Mouse (Mus musculus) B cell, adult 67 days (primary cell): ENCODE measurements around the gene Tspan10. TPM values are rescaled to one million over a fixed set of nuclear protein-coding genes. Genes with fewer than 3 reads are reported as not detected.

ENCODE experiments used
- total RNA-seq, 2 experiments: library from RNA; stranded (reverse); gene quantifications; 4 replicates each; pipeline ENCODE4 v1.2.4; 2023

Gene Tspan10
- 10 to 100 TPM in 1 of 2 experiments, not detected in 1; 50.9 TPM for total RNA-seq

DNA sequence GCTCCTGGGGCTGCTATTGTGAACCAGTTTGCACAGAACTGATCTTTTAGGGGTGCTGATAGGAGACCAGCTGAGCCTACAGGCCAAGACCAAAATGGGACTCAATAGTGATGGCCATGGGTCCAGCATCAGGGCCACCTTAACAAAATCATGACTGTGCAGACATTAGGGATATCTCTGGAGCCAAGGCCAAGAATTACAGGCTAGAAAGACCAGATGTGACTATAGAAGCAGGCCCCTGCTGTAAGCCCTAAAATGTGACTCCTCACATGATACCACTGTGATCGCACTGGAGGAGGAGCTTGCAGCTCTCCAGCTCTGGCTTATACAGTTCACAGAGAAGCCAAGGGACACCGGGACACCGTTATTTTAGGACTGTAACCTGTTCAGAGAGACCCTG is at the start of gene Tspan10:
Tspan10 (plus strand) TSS at position 301 of the 400 bp plus-strand sequence.

GRCm38 (mm10) chr11:120437152-120437856 is 5.1 kb upstream of the Tspan10 start, which contains the start of gene Nploc4:
Gene Nploc4 (minus strand): TSS chr11:120437708.

GRCm38 (mm10) chr11:120453306-120453705 is 10.9 kb downstream of the Tspan10 start, which contains the start of gene Pde6g:
Gene Pde6g (minus strand): TSS chr11:120453500.

DNA sequence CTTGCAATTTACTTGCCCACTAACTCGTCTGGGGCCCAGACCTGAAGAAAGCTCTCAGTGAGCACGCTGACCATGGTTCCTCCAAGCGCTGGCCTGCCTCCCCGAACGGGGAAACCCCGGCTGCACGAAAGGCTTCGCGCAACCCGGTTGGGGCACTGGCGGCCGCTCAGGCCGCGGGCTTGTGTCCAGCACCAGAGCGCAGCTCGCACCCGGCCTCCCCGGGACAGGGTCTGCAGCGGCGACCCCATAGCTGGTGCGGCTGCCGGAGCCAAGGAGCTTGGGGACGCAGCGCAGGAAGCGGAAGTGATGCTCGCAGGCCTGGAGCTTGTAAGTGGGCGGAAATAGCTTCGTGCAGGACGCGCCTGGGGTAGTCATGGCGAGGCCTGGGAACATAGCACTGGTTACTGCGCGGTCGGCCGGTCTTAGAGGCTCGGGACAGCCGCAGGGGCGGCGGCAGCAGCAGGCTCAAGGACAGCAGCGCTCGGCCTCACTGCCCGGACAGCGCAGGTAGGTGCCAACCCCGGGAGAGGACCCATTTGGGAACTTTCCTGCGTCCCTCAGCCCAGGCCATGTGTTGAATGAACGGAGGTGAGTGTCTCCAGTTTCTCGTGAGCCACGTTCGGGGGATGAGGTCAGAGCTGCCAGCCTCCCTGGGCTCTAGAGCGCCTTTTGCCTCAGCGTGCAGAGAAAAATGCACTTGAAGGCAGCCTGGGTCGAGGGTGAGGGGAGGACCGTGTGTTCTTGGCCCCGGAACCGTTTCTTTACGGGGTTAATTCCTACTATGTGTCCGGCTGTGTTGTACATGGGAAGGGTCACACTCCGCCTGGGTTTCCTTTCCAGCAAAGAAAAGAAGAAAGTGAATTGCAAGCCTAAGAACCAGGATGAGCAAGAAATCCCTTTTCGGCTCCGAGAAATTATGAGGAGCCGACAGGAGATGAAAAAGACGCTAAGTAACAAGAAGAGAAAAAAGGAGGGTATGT is 15.6 kb downstream of the Tspan10 start, which contains the start of the genes Oxld1 and Ccdc137:
Oxld1 (minus strand) TSS at position 297 of the 980 bp plus-strand sequence.
Ccdc137 (plus strand) TSS at position 344 of the 980 bp plus-strand sequence.

GRCm38 (mm10) chr11:120467051-120467735 is 24.7 kb downstream of the Tspan10 start, which contains the start of gene Arl16:
Gene Arl16 (minus strand): TSS chr11:120467607.

GRCm38 (mm10) chr11:120484265-120484981 is 42.0 kb downstream of the Tspan10 start, which contains the start of gene Mrpl12:
Gene Mrpl12 (plus strand): TSS chr11:120484613.

GRCm38 (mm10) chr11:120491317-120492023 is 49.0 kb downstream of the Tspan10 start, which contains the start of gene Slc25a10:
Gene Slc25a10 (plus strand): TSS chr11:120491840.

Other genes starting within 250 kb of the Tspan10 start
- under 1 TPM in 1 of 2 experiments, not detected in 1; 0.12 TPM for gene Bahcc1, start 209.7 kb upstream of the Tspan10 start, total RNA-seq
- 1,000 to 10,000 TPM; 1,199 to 1,232 TPM for gene Actg1, start 94.1 kb upstream of the Tspan10 start, total RNA-seq
- gene Fscn2, start 81.1 kb upstream of the Tspan10 start, total RNA-seq, result not detected
- gene Faap100, start 63.9 kb upstream of the Tspan10 start, total RNA-seq, result 10 to 100 TPM; 23.1 to 23.6 TPM
- gene Nploc4, start 4.9 kb upstream of the Tspan10 start, total RNA-seq, result 10 to 100 TPM; 57.3 to 70.4 TPM
- under 1 TPM in 1 of 2 experiments, not detected in 1; 0.32 TPM for gene Pde6g, start 10.9 kb downstream of the Tspan10 start, total RNA-seq
- 1 to 10 TPM; 5.4 to 9.3 TPM for gene Oxld1, start 15.4 kb downstream of the Tspan10 start, total RNA-seq
- gene Ccdc137, start 15.5 kb downstream of the Tspan10 start, total RNA-seq, result 10 to 100 TPM; 37.4 to 41.2 TPM
- 10 to 100 TPM; 13.0 to 15.9 TPM for gene Arl16, start 25.0 kb downstream of the Tspan10 start, total RNA-seq
- gene Mrpl12, start 42.0 kb downstream of the Tspan10 start, total RNA-seq, result 10 to 100 TPM; 38.9 to 39.5 TPM
- 10 to 100 TPM; 14.7 to 15.0 TPM for gene Slc25a10, start 49.2 kb downstream of the Tspan10 start, total RNA-seq
- not detected for gene Gcgr, start 88.1 kb downstream of the Tspan10 start, total RNA-seq
- 10 to 100 TPM; 40.5 to 43.6 TPM for gene Mcrip1, start 107.1 kb downstream of the Tspan10 start, total RNA-seq
- gene Ppp1r27, start 108.5 kb downstream of the Tspan10 start, total RNA-seq, result not detected
- 100 to 1,000 TPM; 141 to 149 TPM for gene P4hb, start 130.6 kb downstream of the Tspan10 start, total RNA-seq
- gene Arhgdia, start 139.0 kb downstream of the Tspan10 start, total RNA-seq, result 100 to 1,000 TPM; 520 to 527 TPM
- gene Alyref, start 155.7 kb downstream of the Tspan10 start, total RNA-seq, result 100 to 1,000 TPM; 130 to 143 TPM
- gene Anapc11, start 155.8 kb downstream of the Tspan10 start, total RNA-seq, result 10 to 100 TPM; 50.0 to 53.1 TPM
- gene Npb, start 165.8 kb downstream of the Tspan10 start, total RNA-seq, result 1 to 10 TPM; 1.6 to 2.4 TPM
- gene Pcyt2, start 175.3 kb downstream of the Tspan10 start, total RNA-seq, result 100 to 1,000 TPM; 107 to 119 TPM
- 100 to 1,000 TPM; 124 to 136 TPM for gene Sirt7, start 182.6 kb downstream of the Tspan10 start, total RNA-seq
- gene Mafg, start 191.0 kb downstream of the Tspan10 start, total RNA-seq, result 10 to 100 TPM; 48.0 to 54.0 TPM
- under 1 TPM in 1 of 2 experiments, not detected in 1; 0.81 TPM for gene Pycr1, start 201.1 kb downstream of the Tspan10 start, total RNA-seq
- gene Myadml2, start 205.5 kb downstream of the Tspan10 start, total RNA-seq, result 1 to 10 TPM in 1 of 2 experiments, not detected in 1; 1.4 TPM
- gene Notum, start 218.5 kb downstream of the Tspan10 start, total RNA-seq, result not detected
- gene Aspscr1, start 230.3 kb downstream of the Tspan10 start, total RNA-seq, result 100 to 1,000 TPM in 1 of 2 experiments, 10 to 100 TPM in 1; 97.4 to 100 TPM